Mouse (Mus musculus) urinary bladder, postnatal 10 days (tissue): ENCODE results near the gene Efna3.

Experiments used
- DNase-seq: peaks from one replicate; pipeline ENCODE4 v3.0.0; 2022; ENCODE audit warnings: low spot score

Efna3 gene

DNA sequence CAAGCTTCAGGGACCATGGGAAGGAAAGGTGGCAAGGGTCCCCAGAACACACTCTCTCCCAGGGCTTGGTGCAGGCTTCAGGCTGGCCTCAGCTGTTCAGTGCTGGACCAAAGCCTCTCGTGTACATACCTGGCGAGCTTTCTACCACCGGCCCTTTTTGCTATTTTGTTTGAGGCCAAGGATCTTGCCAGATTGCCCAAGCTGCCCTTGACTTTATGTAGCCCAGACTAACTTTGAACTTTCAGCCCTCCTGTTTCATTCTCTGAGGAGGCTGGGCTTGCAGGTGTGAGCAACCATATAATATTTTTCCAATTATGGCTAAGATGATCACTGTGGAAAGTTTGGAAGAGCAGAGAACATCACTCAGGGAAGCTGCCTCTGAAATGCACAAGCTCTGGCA is 38.5 kb downstream of the Efna3 start:
- DNase-seq: no peak

GRCm38 (mm10) chr3:89282291-89282643 is 40.5 kb downstream of the Efna3 start:
- DNase-seq: no peak

DNA sequence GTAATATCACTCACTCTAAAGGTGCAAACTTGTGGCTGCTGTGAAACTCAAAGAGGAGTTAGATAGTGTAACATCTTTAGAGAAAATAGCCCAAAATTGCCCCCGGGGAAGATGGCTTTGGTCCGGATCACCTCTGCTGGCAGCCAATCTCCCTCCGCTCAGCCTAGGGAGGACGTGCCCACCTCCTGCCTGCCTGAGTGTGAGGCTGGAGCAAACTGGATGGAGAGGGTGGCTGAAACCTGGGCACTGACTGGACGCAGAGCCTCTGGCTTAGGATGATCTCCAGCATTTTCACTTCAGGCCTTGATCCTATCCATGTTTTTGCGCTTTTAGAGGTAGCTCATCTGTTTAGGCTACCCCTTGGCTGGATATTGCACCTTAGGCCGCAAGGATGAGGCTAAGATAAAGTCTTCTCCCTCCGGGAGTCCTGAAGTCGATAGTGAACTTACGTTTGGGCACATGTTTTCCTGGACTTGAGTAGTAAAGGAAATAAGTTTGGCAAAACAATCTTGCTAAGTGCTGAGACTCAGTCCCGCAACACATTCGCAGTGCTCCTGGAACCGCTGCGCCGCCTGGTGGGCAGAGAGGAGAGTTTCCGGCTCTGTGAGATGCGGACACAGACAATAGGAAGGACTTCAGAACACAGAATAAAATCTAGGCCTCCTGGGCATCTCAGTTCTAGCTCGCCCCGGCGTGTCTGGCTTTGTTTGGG is 41.0 kb downstream of the Efna3 start:
- DNase-seq: peak; percentile 70

- no peak for DNase-seq
These were observed 41.9 kb downstream of the Efna3 start, which contains the start of gene Efna1 for GRCm38 (mm10) chr3:89280606-89281511. TSS of gene Efna1 (minus strand) at chr3:89281142.

DNA sequence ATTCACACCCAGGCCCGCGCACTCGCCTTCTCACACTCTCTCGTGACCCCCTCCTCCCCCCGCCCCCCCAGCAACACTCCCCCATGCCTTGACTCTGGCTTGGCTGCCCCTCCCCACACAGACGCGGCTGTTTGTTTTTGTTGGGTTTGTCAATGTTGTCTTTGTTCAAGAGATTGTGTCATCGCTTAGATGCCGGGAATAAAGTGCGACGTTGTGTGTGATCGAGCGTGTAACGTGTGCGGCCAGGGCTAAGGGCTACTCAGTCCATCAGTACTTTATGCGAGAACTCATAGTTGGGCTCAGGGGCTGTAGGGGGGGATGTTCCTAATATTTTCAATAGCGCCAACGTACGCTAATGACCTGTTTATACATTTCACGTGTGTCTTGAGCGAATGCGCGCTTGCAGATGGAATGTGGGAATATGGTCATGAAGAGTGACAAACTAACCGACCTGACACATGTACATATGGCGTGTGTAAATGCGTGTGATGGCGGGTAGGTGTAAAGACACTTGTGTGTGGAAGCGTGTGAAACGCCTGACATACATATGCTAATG is 42.6 kb downstream of the Efna3 start:
- DNase-seq: no peak

DNA sequence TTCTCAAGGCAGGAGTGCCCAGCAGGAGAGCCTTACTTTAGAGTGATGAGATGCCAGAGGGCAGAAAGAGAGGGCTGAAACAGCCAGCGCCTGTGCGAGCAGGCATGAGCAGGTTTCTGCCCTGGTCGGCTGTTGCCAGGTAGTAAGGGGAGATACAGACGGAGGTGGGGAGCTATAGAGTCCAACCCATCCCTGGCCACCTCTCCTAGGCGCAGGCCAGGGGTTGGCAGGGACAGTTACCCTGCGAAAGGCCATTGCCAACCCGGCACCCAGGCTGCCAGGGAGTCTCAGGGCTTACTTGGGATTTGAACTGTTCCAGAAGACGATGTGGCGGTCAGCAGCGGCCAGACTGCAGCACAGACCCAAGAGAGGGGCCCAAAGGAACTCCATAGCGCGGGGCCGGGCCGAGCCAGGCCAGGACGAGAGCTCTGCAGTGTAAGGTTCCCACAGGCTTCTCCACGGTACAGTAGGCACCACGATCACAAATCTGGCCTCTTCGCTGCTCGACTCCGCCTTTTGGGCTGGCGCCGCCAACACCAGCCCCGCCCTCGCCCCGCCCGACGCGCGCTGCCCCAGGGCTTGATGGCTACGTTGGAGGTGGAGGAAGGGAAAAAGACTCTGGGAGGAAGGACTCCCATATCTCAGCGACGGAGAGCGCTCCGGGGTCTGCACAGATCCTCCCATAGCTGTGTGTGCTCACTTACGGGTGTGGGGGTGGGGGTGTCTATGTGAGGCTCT is 43.4 kb downstream of the Efna3 start:
- DNase-seq: peak; percentile 59

- no peak for DNase-seq
These were observed 44.1 kb downstream of the Efna3 start for GRCm38 (mm10) chr3:89278643-89279042.

- no peak for DNase-seq
These were observed 44.7 kb downstream of the Efna3 start for GRCm38 (mm10) chr3:89278107-89278506.

GRCm38 (mm10) chr3:89277281-89278021 is 45.3 kb downstream of the Efna3 start:
- no peak for DNase-seq

DNA sequence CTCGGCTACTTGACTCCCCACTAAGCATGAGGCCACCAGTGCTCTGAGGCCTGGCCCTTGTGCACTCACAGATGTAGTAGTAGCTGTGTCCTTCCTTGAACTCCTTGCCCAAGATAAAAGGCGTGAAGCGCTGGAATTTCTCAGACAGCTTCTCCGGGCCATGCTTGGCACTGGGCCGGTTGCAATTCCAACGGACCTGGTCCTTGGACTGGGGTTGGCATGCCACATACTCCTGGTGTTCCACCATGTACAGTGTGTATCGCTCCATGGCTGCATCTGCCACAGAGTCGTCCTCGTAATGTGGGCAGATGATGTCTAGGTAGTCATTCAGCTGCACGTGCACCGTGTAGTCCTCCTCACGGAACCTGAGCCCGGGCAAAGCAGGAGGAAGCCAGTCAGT is 46.7 kb downstream of the Efna3 start:
- no peak for DNase-seq

GRCm38 (mm10) chr3:89271760-89272159 is 51.0 kb downstream of the Efna3 start:
- no peak for DNase-seq

- no peak for DNase-seq
These were observed 51.9 kb downstream of the Efna3 start for GRCm38 (mm10) chr3:89270891-89271290.

DNA sequence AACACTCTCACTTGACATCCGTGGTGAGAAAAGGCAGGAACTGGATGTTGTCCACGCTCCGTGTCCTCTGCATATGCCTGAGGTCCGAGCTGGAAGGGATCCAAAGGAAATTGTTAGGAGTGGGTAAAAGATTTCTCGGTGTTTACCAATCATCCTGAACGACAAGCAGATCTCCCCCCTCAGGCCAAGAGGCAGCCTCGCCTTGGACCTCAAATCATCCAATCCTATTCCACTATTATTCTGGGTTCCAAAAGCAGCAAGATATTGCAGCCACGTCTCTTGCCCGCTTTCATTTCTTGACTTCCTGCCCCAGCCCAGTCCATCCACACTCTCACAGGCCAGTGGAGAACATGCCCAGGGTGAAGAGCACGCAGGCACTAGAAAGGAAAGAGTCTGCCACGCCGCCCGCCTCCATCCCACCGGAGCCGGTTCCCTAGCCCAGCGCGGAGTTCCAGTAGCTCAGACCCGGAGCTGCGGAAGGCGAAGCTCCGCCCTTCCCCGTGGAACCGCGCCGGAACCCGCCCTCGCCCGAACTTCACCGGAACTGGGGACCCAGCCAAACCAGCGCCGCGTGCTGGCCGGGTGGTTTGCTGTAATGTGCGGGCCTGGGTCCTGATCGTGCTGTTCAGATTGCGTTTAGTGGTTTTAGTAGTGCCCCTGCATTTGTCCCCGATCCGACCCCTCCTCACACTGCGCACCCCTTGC is 52.6 kb downstream of the Efna3 start, which contains the start of gene Slc50a1:
Gene Slc50a1, minus strand, starts transcription at position 520 of the 705 bp plus-strand sequence.
- DNase-seq: peak; percentile 68

GRCm38 (mm10) chr3:89268916-89269315 is 53.8 kb downstream of the Efna3 start:
- DNase-seq: no peak

GRCm38 (mm10) chr3:89266439-89266893 is 56.3 kb downstream of the Efna3 start:
- no peak for DNase-seq
